Mouse (Mus musculus): ENCODE data around the gene Epb41l4b. TPM values are rescaled to one million over a fixed set of nuclear protein-coding genes. Genes with fewer than 3 reads are reported as not detected.

Gene Epb41l4b
- total and polyA plus RNA-seq, 3 experiments = 0.93 to 4.9 (median 2.0) TPM

DNA sequence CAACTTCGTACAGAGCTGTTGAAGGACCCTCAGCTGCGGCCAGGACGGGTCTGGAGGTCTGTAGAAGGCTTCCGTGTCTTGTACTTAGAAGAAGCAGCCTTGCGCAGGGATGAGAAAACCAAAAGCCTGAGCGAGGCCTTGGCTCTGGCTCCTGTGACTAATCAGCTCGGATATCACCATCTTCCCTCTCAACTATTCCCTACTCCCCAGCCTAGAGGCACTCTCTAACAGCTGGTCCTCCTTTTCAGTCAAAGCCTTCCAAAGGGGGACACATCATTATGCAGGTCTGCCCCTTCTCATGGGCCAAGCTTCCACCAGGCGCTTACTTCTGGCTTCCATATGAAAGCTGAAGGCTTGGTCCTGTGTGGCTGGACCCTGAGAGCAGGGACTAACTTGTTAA is 139.4 kb downstream of the Epb41l4b start:
- Histone ChIP-seq H3K9ac (ENCODE audit: insufficient read depth, low read depth) (no peak overlapping the region), H3K27me3 (replicated peaks) (no peaks in the 10 kb centered on the region), H3K36me3 (replicated peaks in 1 of 2; ENCODE audit: control insufficient read depth in 1 of 2, insufficient read depth in 1 of 2, low read length in 1 of 2) (no peaks in the 10 kb centered on the region), H3K4me1 (ENCODE audit: control insufficient read depth in 1 of 2, insufficient read depth in 2 of 2) (peaks cover 0 to 4% of the 10 kb centered on the region in 2 experiments; a peak in 2 of 4 replicates), H3K9me3 (replicated peaks; ENCODE audit: low read length) (no peaks in the 10 kb centered on the region), H3K4me2 (ENCODE audit: insufficient read depth, low read depth, poor library complexity, severe bottlenecking) (no peak overlapping the region), H3K27ac (ENCODE audit: insufficient read depth, low read depth) (no peak overlapping the region), H3K4me3 (replicated peaks in 1 of 3; ENCODE audit: low read depth in 2 of 3, low read length in 2 of 3, poor library complexity in 1 of 3) (no peak overlapping the region), H3K79me2 (replicated peaks; ENCODE audit: control insufficient read depth, extremely low read depth, insufficient read depth, poor library complexity, severe bottlenecking) (no peaks in the 10 kb centered on the region)
- dilution Hi-C loops (cut with MboI; ENCODE audit: extremely low pct_ligation_motif_present, extremely low pct_unique_long_range_greater_than_20kb, low sequenced_read_pairs) (no loop called here), in situ Hi-C loops (cut with MboI; ENCODE audit: low pct_ligation_motif_present, low pct_unique_long_range_greater_than_20kb, low sequenced_read_pairs) (no loop called here)
- no peak for DNase-seq (ENCODE audit: extremely low read depth)
- TF ChIP-seq MAX (IDR thresholded peaks at IDR 0.05; ENCODE audit: low read length) = no peak
- no peak for TF ChIP-seq JUND (conservative IDR thresholded peaks at IDR 0.05; ENCODE audit: low read depth, low read length)
- no peak for TF ChIP-seq KAT2A (IDR thresholded peaks at IDR 0.05; ENCODE audit: insufficient replicate concordance, low read length)
- no peak for TF ChIP-seq CTCF (conservative IDR thresholded peaks at IDR 0.05 in 1 of 2, IDR thresholded peaks at IDR 0.05 in 1 of 2; ENCODE audit: low read depth in 2 of 2, low read length in 2 of 2)
- TF ChIP-seq SMC3 (IDR thresholded peaks at IDR 0.05; ENCODE audit: low read depth, low read length) = no peak
- no peak for TF ChIP-seq RCOR1 (conservative IDR thresholded peaks at IDR 0.05; ENCODE audit: low read depth, low read length)
- TF ChIP-seq EP300 (IDR thresholded peaks at IDR 0.05; ENCODE audit: low read length) = no peak
- no peak for TF ChIP-seq USF2 (conservative IDR thresholded peaks at IDR 0.05; ENCODE audit: low read depth, low read length)
- TF ChIP-seq USF1 (IDR thresholded peaks at IDR 0.05; ENCODE audit: low read depth, low read length) = no peak
- no peak for TF ChIP-seq MAZ (IDR thresholded peaks at IDR 0.05; ENCODE audit: low read depth, low read length)
- no peak for TF ChIP-seq SIN3A (IDR thresholded peaks at IDR 0.05; ENCODE audit: low read length)
- no peak for TF ChIP-seq E2F4 (IDR thresholded peaks at IDR 0.05; ENCODE audit: insufficient replicate concordance, low read depth, low read length)
- no peak for TF ChIP-seq ZNF384 (IDR thresholded peaks at IDR 0.05; ENCODE audit: low read depth, low read length)
- no peak for TF ChIP-seq TCF12 (IDR thresholded peaks at IDR 0.05; ENCODE audit: low read depth, low read length)
- TF ChIP-seq TBP (conservative IDR thresholded peaks at IDR 0.05; ENCODE audit: low read depth, low read length) = no peak
- no peak for TF ChIP-seq GABPA (IDR thresholded peaks at IDR 0.05; ENCODE audit: insufficient replicate concordance, low read depth, low read length)
- no peak for TF ChIP-seq MEF2A (IDR thresholded peaks at IDR 0.05; ENCODE audit: borderline replicate concordance, low read depth, low read length)
- no peak for TF ChIP-seq NRF1 (IDR thresholded peaks at IDR 0.05; ENCODE audit: low read depth, low read length)
- TF ChIP-seq HCFC1 (IDR thresholded peaks at IDR 0.05; ENCODE audit: low read depth, low read length) = no peak
- TF ChIP-seq ZC3H11A (IDR thresholded peaks at IDR 0.05; ENCODE audit: low read depth, low read length) = no peak

DNA sequence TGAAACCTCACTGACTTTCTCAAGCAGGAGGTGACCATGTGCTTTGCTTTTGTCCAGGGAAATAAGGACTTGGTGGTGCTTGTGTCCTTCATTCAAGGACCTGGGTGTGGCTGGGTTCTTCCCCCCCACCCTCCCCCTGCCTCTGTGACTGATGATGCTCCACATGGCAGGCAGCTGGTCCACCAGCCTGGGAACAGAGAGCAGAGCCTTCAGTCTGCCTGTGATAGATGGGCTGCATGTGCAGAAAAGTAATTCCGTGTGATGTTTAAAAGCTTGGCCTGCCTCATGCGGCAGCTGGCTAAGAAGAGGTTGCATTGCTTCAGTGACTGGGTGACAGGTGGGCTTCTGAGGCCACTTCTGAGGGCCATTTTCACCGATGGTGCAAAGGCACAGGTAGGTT is 140.5 kb downstream of the Epb41l4b start:
- H3K36me3 ChIP-seq (replicated peaks in 1 of 2; ENCODE audit: control insufficient read depth in 1 of 2, insufficient read depth in 1 of 2, low read length in 1 of 2) = no peaks in the 10 kb centered on the region
- no peak overlapping the region for H3K4me2 ChIP-seq (ENCODE audit: insufficient read depth, low read depth, poor library complexity, severe bottlenecking)
- dilution Hi-C loops (cut with MboI; ENCODE audit: extremely low pct_ligation_motif_present, extremely low pct_unique_long_range_greater_than_20kb, low sequenced_read_pairs) (no loop called here), in situ Hi-C loops (cut with MboI; ENCODE audit: low pct_ligation_motif_present, low pct_unique_long_range_greater_than_20kb, low sequenced_read_pairs) (no loop called here)
- H3K27me3 ChIP-seq (replicated peaks) = no peaks in the 10 kb centered on the region
- H3K9me3 ChIP-seq (replicated peaks; ENCODE audit: low read length) = no peaks in the 10 kb centered on the region
- H3K79me2 ChIP-seq (replicated peaks; ENCODE audit: control insufficient read depth, extremely low read depth, insufficient read depth, poor library complexity, severe bottlenecking) = no peaks in the 10 kb centered on the region
- peaks cover 0 to 4% of the 10 kb centered on the region in 2 experiments; a peak in 2 of 4 replicates for H3K4me1 ChIP-seq (ENCODE audit: control insufficient read depth in 1 of 2, insufficient read depth in 2 of 2)
- TF ChIP-seq ZNF384 (IDR thresholded peaks at IDR 0.05; ENCODE audit: low read depth, low read length) = no peak
- H3K9ac ChIP-seq (ENCODE audit: insufficient read depth, low read depth) = no peak overlapping the region
- no peak for DNase-seq (ENCODE audit: extremely low read depth)
- no peak overlapping the region for H3K4me3 ChIP-seq (replicated peaks in 1 of 3; ENCODE audit: low read depth in 2 of 3, low read length in 2 of 3, poor library complexity in 1 of 3)
- H3K27ac ChIP-seq (ENCODE audit: insufficient read depth, low read depth) = no peak overlapping the region

Data from CH12.LX (cell line).